Mouse (Mus musculus) limb, embryonic 10.5 days (tissue): Measurements from ENCODE around the gene Sec24c. TPM values are rescaled to one million over a fixed set of nuclear protein-coding genes. Genes with fewer than 3 reads are reported as not detected.

Source experiments
- DNase-seq: peaks from one replicate; pipeline ENCODE4 v3.0.0-alpha.2; 2017; ENCODE audit warnings: low spot score
- H3K27ac ChIP-seq: fragments of 300-500 bp; sonication (generic); 2 replicates; pipeline ENCODE4 v1.5.1; 2016; ENCODE audit warnings: mild to moderate bottlenecking
- H3K27me3 ChIP-seq: fragments of 300-500 bp; sonication (generic); 2 replicates; pipeline ENCODE4 v1.6.1; 2016; ENCODE audit warnings: low read depth, mild to moderate bottlenecking; ENCODE audit not compliant: poor library complexity, severe bottlenecking
- H3K36me3 ChIP-seq: fragments of 300-500 bp; sonication (generic); 2 replicates; pipeline ENCODE4 v1.6.1; 2016; ENCODE audit warnings: mild to moderate bottlenecking, moderate library complexity
- H3K4me1 ChIP-seq: fragments of 300-500 bp; sonication (generic); 2 replicates; pipeline ENCODE4 v1.6.1; 2016
- H3K4me3 ChIP-seq: fragments of 300-500 bp; sonication (generic); 2 replicates; pipeline ENCODE4 v1.5.1; 2016; ENCODE audit warnings: mild to moderate bottlenecking, moderate library complexity
- H3K9me3 ChIP-seq: fragments of 300-500 bp; sonication (generic); replicated peaks from 2 replicates; pipeline ENCODE4 v1.6.1; 2016; ENCODE audit warnings: mild to moderate bottlenecking
- WGBS: fragments of 180-500 bp; shearing (Covaris S2); methylation state at CpG from one replicate; pipeline ENCODE4 v1.1.7; 2016; 5-methylcytosine and 5-hydroxymethylcytosine counted together
- polyA plus RNA-seq: library from polyadenylated mRNA; unstranded; fragments of >200 nt; fragmentation: Nextera tagmentation; extraction: Ambion mirVana; gene quantifications from 2 replicates; pipeline ENCODE4 v1.2.1, GENCODE M21; 2016

Gene Sec24c
- polyA plus RNA-seq, 1 experiment from 2014 or later: 122 TPM

DNA sequence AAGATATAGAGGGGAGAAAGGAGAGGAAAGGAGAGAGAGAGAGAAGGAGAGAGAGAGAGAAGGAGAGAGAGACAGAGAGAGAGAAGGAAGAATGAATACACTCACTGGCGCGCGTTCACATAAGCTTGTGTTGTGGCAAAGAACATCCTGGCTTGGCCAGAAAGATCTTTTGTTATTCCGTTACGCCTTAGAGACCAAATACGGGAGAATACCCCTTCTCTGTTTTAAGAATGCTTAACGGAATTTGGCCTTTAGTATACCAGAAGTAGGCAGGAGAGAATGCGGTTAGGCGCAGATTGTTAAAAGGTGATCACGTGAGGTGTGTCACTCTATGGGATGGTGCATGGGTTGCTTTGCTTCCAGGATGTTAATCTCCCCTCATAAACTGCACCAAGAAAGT is 34.1 kb downstream of the Sec24c start:
- Histone ChIP-seq H3K36me3 (peaks cover 55% of the 10 kb centered on the region), H3K9me3 (no peaks in the 10 kb centered on the region), H3K27ac (peak overlapping the region; percentile 95), H3K27me3 (no peaks in the 10 kb centered on the region), H3K4me1 (peaks cover 24% of the 10 kb centered on the region), H3K4me3 (peak overlapping the region; percentile 99)
- 25% methylated on average over 10 of the region's 10 CpGs for WGBS
- DNase-seq: no peak

DNA sequence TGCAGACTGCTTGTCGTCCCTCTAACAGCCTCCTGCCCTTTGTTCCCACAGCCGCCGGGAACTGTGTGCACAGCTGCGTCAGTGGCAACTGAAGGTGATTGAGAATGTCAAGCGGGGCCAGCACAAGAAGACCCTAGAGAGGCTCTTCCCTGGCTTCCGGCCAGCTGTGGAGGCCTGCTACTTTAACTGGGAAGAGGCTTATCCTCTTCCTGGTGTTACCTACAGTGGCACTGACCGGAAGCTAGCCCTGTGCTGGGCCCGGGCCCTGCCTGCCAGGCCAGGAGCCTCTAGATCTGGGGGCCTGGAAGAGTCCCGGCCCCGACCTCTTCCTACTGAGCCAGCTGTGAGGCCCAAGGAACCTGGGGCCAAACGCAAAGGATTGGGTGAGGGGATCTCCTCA is 39.7 kb downstream of the Sec24c start:
- no peaks in the 10 kb centered on the region for H3K27me3 ChIP-seq
- H3K4me3 ChIP-seq: no peak overlapping the region
- peaks cover 11% of the 10 kb centered on the region for H3K4me1 ChIP-seq
- WGBS: 82% methylated on average over 11 of the region's 11 CpGs
- no peaks in the 10 kb centered on the region for H3K9me3 ChIP-seq
- H3K36me3 ChIP-seq: peaks cover 94% of the 10 kb centered on the region
- DNase-seq: no peak
- H3K27ac ChIP-seq: no peak overlapping the region

DNA sequence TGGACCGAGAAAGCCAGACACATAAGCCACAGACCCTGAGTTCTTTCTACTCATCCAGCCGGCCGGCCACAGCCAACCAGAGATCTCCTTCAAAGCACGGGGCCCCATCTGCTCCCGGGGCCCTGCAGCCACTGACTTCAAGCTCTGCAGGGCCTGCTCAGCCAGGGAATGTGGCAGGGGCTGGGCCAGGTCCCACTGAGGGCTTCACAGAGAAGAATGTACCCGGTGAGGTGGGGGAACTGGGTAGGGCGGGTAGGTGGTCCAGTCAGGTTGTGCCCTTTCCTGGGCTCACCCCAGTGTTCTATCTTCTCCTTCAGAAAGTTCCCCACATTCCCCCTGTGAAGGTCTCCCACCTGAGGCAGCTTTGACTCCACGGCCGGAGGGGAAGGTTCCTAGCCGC is 44.3 kb downstream of the Sec24c start:
- Histone ChIP-seq H3K4me3 (no peak overlapping the region), H3K36me3 (peaks cover 99% of the 10 kb centered on the region), H3K27ac (no peak overlapping the region), H3K27me3 (no peaks in the 10 kb centered on the region), H3K9me3 (no peaks in the 10 kb centered on the region), H3K4me1 (no peaks in the 10 kb centered on the region)
- DNase-seq: no peak
- WGBS: 94% methylated on average over 10 of the region's 10 CpGs

DNA sequence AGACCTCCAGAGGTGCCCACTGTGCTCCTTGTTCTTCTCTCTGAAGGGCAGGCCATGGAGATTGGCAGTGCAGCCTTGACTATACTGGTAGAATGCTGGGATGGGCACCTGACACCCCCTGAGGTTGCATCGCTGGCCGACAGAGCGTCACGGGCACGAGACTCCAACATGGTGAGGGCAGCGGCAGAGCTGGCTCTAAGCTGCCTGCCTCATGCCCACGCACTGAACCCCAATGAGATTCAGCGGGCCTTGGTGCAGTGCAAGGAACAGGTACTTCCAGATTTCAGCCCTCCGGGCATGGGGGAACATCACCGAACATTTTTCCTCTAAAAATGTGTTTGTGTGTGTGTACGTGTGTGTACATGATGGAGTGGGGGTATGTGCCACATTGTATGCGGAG is 45.7 kb downstream of the Sec24c start:
- Histone ChIP-seq H3K4me1 (no peaks in the 10 kb centered on the region), H3K27me3 (no peaks in the 10 kb centered on the region), H3K4me3 (no peak overlapping the region), H3K36me3 (peaks cover 99% of the 10 kb centered on the region), H3K27ac (no peak overlapping the region), H3K9me3 (no peaks in the 10 kb centered on the region)
- DNase-seq: no peak
- WGBS: 97% methylated on average over 12 of the region's 12 CpGs

DNA sequence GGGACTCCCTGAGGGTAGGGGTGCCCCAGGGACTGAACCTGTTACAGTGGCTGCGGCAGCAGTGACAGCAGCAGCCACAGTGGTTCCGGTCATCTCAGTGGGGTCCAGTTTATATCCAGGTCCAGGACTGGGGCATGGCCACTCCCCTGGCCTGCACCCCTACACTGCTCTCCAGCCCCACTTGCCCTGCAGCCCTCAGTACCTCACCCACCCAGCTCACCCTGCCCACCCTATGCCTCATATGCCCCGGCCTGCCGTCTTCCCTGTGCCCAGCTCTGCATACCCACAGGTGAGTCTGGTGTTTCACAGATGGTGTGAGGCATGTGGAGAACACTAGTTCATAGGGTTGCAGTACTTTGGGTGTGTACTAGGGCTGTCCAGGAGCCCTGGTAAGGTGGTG is 47.3 kb downstream of the Sec24c start:
- Histone ChIP-seq H3K27ac (no peak overlapping the region), H3K4me1 (0 out of 2 replicates have a peak, but pooled peaks cover 4% of the 10 kb centered on the region), H3K27me3 (no peaks in the 10 kb centered on the region), H3K4me3 (no peak overlapping the region), H3K9me3 (no peaks in the 10 kb centered on the region), H3K36me3 (peaks cover 98% of the 10 kb centered on the region)
- WGBS: 97% methylated on average over 4 of the region's 4 CpGs
- DNase-seq: no peak

DNA sequence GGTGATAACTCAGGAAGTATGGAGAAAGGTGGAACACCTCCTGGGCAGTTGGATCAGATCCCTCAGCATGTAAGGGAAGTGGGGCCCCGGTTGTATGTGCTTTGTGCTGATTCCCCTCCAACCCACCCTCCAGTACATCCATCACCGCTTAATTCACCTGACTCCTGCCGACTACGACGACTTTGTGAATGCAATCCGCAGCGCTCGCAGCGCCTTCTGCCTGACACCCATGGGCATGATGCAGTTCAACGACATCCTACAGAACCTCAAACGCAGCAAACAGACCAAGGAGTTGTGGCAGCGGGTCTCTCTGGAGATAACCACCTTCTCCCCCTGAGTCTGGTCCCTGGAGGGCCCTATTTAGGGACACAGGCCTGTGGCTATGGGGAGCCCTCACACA is 48.9 kb downstream of the Sec24c start:
- WGBS: 92% methylated on average over 12 of the region's 12 CpGs
- no peaks in the 10 kb centered on the region for H3K9me3 ChIP-seq
- no peaks in the 10 kb centered on the region for H3K27me3 ChIP-seq
- no peak overlapping the region for H3K4me3 ChIP-seq
- 0 out of 2 replicates have a peak, but pooled peaks cover 4% of the 10 kb centered on the region for H3K4me1 ChIP-seq
- no peak overlapping the region for H3K27ac ChIP-seq
- H3K36me3 ChIP-seq: peaks cover 98% of the 10 kb centered on the region
- DNase-seq: no peak

DNA sequence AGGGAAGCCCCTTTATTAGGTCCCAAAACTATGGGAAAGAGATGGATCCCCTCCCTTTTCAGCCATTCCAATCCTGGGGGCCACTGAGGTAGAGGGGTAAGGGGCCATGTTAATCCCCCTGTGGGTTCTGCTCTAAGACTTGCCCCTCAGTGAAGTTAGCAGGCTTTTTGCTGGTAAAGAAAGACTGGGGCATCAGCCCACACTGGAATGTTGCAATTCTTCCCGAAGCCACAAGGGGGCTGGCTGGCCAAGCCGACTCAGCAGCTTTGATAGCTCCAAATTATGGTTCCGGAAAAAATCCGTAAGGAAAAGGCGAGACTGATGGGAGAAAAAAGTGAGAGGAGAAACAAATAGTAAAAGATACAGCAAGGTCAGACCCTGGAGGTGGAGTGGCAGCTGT is 49.9 kb downstream of the Sec24c start:
- no peak overlapping the region for H3K27ac ChIP-seq
- H3K36me3 ChIP-seq: peaks cover 98% of the 10 kb centered on the region
- DNase-seq: peak; percentile 76
- WGBS: 39% methylated on average over 5 of the region's 5 CpGs
- H3K27me3 ChIP-seq: no peaks in the 10 kb centered on the region
- H3K4me3 ChIP-seq: no peak overlapping the region
- 0 out of 2 replicates have a peak, but pooled peaks cover 4% of the 10 kb centered on the region for H3K4me1 ChIP-seq
- H3K9me3 ChIP-seq: no peaks in the 10 kb centered on the region

DNA sequence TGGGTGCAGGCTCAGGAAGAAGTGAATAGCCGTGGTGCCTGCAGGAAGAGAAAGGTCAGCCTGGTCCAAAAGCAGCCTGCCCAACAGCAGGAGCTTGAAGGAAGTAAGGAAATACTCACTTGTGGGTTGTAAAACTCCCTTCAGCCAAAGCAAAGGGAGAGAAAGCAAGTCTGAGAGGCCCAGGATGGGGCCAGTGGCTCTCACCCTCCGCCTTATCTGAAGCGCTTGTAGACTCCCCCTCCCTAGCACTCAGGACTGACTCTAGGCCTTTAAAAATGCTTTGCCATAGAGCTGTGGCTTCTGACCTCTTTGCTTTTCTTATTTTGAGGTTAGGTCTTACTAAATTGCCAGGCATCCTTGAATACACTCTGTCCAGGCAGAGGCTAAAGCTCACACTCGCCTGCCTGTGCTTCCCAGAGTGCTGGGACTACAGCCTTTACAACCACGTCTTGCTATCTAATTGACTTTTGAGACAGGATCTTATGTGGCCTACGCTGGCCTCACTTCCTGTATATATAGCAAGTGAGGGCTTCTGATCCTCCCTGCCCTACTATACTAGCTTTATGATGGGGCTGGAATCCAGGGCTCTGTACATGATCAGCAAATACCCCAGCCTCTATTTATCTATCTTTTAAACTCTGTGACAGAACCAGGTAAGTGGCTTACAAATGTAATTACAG is 51.7 kb downstream of the Sec24c start:
- no peak for DNase-seq
- H3K27ac ChIP-seq: no peak overlapping the region
- H3K9me3 ChIP-seq: no peaks in the 10 kb centered on the region
- peaks cover 98% of the 10 kb centered on the region for H3K36me3 ChIP-seq
- H3K4me1 ChIP-seq: 0 out of 2 replicates have a peak, but pooled peaks cover 4% of the 10 kb centered on the region
- no peaks in the 10 kb centered on the region for H3K27me3 ChIP-seq
- no peak overlapping the region for H3K4me3 ChIP-seq
- 72% methylated on average over 6 of the region's 6 CpGs for WGBS

DNA sequence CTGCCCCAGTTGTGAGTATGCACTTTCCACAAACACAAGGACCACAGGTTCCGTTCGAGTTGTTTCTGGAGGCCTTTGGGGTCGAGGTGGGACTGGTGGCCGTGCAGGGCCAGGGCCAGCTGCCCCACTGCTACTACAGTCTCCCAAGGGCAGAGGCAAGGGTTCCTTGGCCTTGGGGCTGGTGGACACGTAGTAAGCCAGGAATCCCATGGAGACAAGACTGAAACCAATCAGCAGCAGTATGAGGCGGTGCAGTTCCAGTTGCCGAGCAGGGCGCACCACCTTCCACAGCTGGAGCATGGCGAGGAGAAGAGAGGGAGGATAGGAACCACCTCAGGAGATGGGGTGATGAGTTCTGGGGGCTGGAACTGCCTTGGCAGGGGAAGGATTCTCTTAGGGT is 55.8 kb downstream of the Sec24c start:
- H3K36me3 ChIP-seq: peaks cover 77% of the 10 kb centered on the region
- H3K9me3 ChIP-seq: no peaks in the 10 kb centered on the region
- DNase-seq: no peak
- 92% methylated on average over 9 of the region's 9 CpGs for WGBS
- H3K4me3 ChIP-seq: no peak overlapping the region
- peaks cover 20% of the 10 kb centered on the region for H3K4me1 ChIP-seq
- H3K27ac ChIP-seq: no peak overlapping the region
- no peaks in the 10 kb centered on the region for H3K27me3 ChIP-seq

DNA sequence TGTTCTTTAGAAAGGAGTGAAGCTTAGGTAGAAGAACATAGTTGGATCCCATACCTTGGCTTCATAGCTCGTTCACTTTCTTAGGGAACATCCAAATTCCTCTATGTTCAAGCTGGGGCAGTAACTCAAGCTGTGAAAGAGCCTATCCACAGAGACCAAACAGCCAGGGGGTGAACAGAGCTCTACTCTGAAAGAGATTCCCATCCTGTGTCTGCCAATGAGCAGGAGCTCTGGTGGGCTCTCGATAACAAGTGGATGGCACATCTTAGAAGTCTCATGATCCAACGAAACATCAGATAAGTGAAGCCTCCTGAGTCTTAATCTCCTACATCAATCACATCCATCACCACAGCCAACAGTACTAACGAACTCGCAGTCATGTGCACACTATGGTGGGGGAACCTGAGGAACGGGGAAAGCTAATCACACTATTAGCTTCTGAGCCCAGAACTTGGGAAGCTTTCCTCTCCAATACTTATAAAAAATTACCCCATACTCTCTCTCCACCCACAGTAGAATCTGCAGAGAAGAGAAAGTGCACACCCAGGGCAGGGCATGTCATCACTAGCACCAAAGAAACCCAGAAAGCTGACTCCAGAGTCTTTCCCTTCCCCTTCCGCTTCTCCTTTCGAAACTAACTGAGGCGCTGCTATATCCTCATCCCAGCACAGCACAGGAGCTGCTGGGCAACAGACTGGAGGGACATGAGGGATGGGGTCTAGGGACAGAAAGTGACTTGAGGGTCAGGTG is 56.9 kb downstream of the Sec24c start:
- H3K27me3 ChIP-seq: no peaks in the 10 kb centered on the region
- peaks cover 76% of the 10 kb centered on the region for H3K36me3 ChIP-seq
- H3K27ac ChIP-seq: no peak overlapping the region
- H3K4me3 ChIP-seq: no peak overlapping the region
- DNase-seq: no peak
- peaks cover 21% of the 10 kb centered on the region for H3K4me1 ChIP-seq
- 88% methylated on average over 9 of the region's 9 CpGs for WGBS
- H3K9me3 ChIP-seq: no peaks in the 10 kb centered on the region

DNA sequence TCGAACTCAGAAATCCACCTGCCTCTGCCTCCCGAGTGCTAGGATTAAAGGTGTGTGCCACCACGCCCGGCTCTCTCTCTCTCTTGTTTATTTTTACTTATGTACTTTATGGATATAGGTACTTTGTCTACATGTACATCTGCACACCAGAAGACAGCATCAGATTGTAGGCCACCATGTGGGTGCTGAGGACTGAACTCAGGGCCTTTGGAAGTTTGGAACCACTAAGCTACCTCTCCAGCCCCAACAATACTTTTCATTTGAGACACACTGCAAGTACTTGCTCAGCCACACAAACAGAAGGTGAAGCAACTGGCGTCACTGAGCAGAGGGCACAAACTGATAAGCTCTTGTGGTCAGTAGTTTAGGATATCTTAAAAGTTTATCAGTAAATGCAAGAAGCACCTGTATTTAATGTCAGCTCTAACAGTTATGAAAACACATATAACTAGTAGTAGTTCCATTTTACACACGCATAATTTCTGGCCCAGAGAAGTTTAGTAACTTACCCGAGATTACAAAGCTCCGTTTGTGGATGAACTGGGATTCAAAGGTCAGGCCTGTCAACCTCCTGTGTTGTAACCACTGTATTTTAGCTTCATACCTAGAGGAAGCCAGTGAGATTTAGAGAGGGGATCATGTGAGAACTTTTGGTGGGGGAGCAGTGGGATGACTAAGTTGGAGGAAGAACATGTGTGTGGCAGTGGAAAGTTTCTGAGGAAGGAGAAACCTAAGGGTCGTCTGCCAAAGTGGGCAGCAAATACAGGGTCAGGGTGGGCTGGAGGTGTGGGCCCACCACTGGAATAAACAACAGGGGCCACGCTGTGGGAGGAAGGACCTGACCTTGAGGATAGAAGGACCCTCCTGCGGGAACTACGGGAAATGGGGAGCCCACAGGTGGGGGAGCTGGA is 59.2 kb downstream of the Sec24c start:
- Histone ChIP-seq H3K4me1 (peaks cover 26% of the 10 kb centered on the region), H3K4me3 (peak overlapping the region; percentile 94), H3K9me3 (no peaks in the 10 kb centered on the region), H3K27me3 (no peaks in the 10 kb centered on the region), H3K36me3 (peaks cover 76% of the 10 kb centered on the region), H3K27ac (peak overlapping the region; percentile 97)
- 53% methylated on average over 12 of the region's 12 CpGs for WGBS
- no peak for DNase-seq

DNA sequence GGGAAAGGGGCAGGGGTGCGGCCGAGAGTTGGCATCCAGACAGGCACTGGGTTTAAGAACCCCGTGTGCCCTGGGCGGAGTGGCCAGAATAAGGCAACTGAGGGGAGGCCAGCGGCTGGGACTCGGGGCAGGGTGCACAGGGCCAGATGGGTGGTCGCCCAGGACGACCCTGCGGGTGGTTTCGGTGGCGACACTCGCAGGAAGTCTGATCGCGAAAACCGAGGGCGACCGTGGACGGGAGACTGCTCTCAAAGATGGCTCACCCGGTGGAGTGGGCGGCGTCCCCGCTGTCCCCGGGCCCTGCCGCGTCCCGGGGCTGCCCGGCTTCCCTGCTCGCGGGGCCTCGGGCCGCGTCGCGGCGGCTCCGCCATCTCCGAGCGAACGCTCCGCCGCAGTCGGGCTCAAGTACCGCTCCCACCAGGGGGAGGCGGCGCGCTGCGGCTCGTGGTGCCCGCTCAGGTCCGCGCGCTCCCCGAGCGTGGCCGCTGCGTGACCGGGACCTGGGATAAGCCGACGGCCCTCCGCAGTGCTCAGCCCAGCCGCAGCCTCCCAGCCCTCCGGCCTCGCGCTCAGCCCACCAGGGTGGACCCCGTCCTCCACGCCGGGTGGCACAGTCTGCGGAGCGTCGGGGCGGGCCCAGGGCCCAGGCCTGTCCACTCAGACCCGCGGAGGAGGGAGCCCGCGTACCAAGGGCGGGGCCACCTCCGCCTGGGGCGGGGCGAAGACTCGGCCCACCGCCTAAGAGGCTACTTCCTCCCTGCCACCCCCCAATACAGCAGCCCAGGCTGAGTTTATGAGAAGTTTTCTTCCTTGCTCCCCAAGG is 60.1 kb downstream of the Sec24c start, which contains the start of gene Ndst2:
Gene Ndst2 (minus strand): TSS at position 611 of the 823 bp plus-strand sequence.
- Histone ChIP-seq H3K9me3 (no peaks in the 10 kb centered on the region), H3K36me3 (peaks cover 76% of the 10 kb centered on the region), H3K4me1 (peaks cover 26% of the 10 kb centered on the region), H3K27ac (peak within 1 kb of the TSS; percentile 97), H3K27me3 (no peaks in the 10 kb centered on the region), H3K4me3 (peak within 1 kb of the TSS; percentile 94)
- WGBS: under 1% methylated on average over 80 of the region's 81 CpGs
- DNase-seq: peak; percentile 91
